Mouse (Mus musculus) neural tube, embryonic 12.5 days (tissue): ENCODE measurements around the gene Sugct. TPM values are rescaled to one million over a fixed set of nuclear protein-coding genes. Genes with fewer than 3 reads are reported as not detected.

Experiments
- ATAC-seq: fragments of 200-750 bp; cut with Nextera tagmentation; 2 replicates; pipeline ENCODE4 v1.8.0; 2017; ENCODE audit warnings: low read depth, mild to moderate bottlenecking, moderate TSS enrichment, moderate library complexity; ENCODE audit not compliant: low FRiP score
- H3K27ac ChIP-seq: fragments of 300-500 bp; sonication (generic); 2 replicates; pipeline ENCODE4 v1.5.1; 2016
- H3K27me3 ChIP-seq: fragments of 300-500 bp; sonication (generic); replicated peaks from 2 replicates; pipeline ENCODE4 v1.6.1; 2016; ENCODE audit warnings: mild to moderate bottlenecking
- H3K36me3 ChIP-seq: fragments of 300-500 bp; sonication (generic); 2 replicates; pipeline ENCODE4 v1.6.1; 2016; ENCODE audit warnings: mild to moderate bottlenecking
- H3K4me1 ChIP-seq: fragments of 300-500 bp; sonication (generic); 2 replicates; pipeline ENCODE4 v1.6.1; 2016
- H3K4me2 ChIP-seq: fragments of 300-500 bp; sonication (generic); replicated peaks from 2 replicates; pipeline ENCODE4 v1.6.1; 2016; ENCODE audit warnings: mild to moderate bottlenecking
- H3K4me3 ChIP-seq: fragments of 300-500 bp; sonication (generic); 2 replicates; pipeline ENCODE4 v1.5.1; 2016
- H3K9ac ChIP-seq: fragments of 300-500 bp; sonication (generic); 2 replicates; pipeline ENCODE4 v1.6.1; 2016; ENCODE audit warnings: mild to moderate bottlenecking
- H3K9me3 ChIP-seq: fragments of 300-500 bp; sonication (generic); 2 replicates; pipeline ENCODE4 v1.6.1; 2016; ENCODE audit warnings: mild to moderate bottlenecking
- WGBS: fragments of 180-500 bp; shearing (Covaris S2); methylation state at CpG from one replicate; pipeline ENCODE4 v1.1.7; 2016; 5-methylcytosine and 5-hydroxymethylcytosine counted together
- polyA plus RNA-seq: library from polyadenylated mRNA; unstranded; fragments of >200 nt; fragmentation: Nextera tagmentation; extraction: Ambion mirVana; gene quantifications from 2 replicates; pipeline ENCODE4 v1.2.1, GENCODE M21; 2016

The Sugct gene
- polyA plus RNA-seq, 1 experiment from 2014 or later: 3.7 TPM

DNA sequence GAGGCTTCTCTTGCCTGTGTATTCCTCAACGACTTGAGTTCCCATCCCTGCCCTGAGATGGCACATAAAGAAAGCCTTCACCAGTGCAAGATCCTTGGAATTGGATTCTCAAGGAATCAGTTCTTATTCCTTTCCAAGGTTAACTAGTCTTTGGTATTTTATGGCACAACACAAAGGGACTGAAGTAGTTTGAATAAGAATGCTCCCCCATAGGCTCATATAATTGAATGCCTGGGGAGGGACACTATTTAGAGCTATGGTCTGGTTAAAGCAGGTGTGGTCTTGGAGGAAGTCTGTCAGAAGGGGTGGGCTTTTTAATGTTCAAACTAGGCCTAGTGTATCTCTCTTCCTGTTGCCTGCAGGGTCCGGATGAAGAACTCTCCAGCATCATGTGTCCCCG lies 629.8 kb downstream of the Sugct start:
- Histone ChIP-seq H3K9ac (no peak overlapping the region), H3K9me3 (no peaks in the 10 kb centered on the region), H3K27me3 (no peaks in the 10 kb centered on the region), H3K36me3 (no peaks in the 10 kb centered on the region), H3K27ac (no peak overlapping the region), H3K4me3 (no peak overlapping the region), H3K4me2 (no peak overlapping the region), H3K4me1 (no peaks in the 10 kb centered on the region)
- ATAC-seq: no peak
- WGBS: 78% methylated on average over 3 of the region's 3 CpGs

DNA sequence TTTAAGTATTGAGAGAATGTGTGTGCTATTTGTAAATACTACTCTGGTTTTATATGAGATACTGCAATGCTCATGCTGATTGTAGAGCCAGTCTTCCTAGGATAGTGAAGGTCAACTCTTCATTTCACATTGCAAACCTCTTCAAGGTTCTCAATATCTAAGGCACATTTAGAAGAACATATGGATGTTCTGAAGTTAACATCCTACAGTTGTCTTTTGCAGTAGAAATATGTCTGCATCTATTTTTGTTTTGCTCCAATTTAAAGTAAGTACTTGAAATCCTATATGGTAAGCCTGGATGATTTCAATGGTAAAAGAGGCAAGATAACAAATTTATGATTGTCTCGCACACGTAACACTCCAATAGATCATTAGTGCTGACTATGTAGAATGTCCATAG lies 638.7 kb downstream of the Sugct start:
- WGBS: 97% methylated on average over 2 of the region's 2 CpGs

DNA sequence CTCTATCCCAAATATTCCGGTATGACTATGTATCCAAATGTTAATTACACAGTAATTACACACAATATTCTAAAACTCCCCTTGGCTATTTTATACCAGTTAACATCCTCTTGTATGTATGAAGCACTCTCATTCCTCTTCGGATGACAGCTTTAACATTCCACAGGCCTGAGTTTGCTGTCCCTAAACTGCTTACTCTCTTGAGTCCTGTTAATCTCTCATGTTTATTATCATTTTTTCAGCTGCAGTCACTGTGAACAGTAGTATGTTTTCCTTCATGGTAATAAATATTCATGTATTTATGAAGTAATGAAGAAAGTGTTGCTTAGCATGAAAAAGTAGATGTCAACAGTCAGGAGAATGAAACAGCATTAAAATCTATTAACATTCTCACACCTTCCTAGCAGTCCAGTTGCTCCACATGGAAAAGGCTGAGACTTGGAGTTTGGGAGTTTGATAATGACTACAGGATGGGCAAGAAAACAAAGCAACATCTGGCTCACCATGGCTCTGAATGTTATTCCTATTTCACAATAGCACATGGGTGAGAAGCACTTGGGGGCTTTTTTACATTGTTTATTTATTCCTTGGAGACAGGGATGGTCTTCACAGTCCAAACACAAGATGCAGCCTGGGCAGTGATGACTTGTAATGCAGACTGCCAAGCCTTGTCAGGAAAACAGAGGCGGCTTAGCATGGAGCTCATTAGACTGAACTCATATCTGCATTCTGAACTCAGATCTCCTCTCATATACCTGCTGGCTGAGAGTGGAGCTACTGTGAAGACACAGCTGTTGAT lies 651.7 kb downstream of the Sugct start:
- Histone ChIP-seq H3K9me3 (no peaks in the 10 kb centered on the region), H3K27ac (no peak overlapping the region), H3K4me1 (no peaks in the 10 kb centered on the region), H3K4me2 (no peak overlapping the region), H3K4me3 (no peak overlapping the region), H3K9ac (no peak overlapping the region), H3K36me3 (no peaks in the 10 kb centered on the region), H3K27me3 (no peaks in the 10 kb centered on the region)
- WGBS: 89% methylated on average over 3 of the region's 3 CpGs
- ATAC-seq: no peak

More for the DNA sequence above, 638.7 kb downstream of the Sugct start:
- Histone ChIP-seq H3K27me3 (no peaks in the 10 kb centered on the region), H3K4me1 (no peaks in the 10 kb centered on the region), H3K27ac (no peak overlapping the region), H3K9me3 (no peaks in the 10 kb centered on the region), H3K4me3 (no peak overlapping the region), H3K36me3 (no peaks in the 10 kb centered on the region), H3K4me2 (no peak overlapping the region), H3K9ac (no peak overlapping the region)
- ATAC-seq: no peak

DNA sequence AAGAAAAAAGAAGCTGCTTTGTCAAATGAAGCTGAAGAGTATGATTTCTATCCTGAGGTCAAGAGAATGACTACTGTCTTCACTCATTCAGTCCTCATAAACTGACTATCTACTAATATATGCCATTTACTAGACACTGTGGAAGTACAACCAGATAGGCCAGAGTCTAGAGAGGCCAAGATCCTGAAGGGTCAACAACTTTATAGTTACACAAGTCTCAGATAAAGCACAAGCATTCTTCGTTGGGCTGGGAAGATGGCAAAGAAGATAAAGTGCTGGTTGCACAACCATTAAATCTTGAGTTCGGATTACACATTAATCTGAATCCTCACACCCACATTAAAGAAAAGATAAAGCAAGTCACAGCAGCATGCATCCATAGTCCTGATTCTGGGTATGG lies 653.0 kb downstream of the Sugct start:
- no peak overlapping the region for H3K9ac ChIP-seq
- H3K27ac ChIP-seq: no peak overlapping the region
- H3K4me3 ChIP-seq: no peak overlapping the region
- H3K4me2 ChIP-seq: no peak overlapping the region
- H3K27me3 ChIP-seq: no peaks in the 10 kb centered on the region
- H3K36me3 ChIP-seq: no peaks in the 10 kb centered on the region
- H3K9me3 ChIP-seq: no peaks in the 10 kb centered on the region
- no peaks in the 10 kb centered on the region for H3K4me1 ChIP-seq
- WGBS: 85% methylated on average over 2 of the region's 2 CpGs
- ATAC-seq: no peak

DNA sequence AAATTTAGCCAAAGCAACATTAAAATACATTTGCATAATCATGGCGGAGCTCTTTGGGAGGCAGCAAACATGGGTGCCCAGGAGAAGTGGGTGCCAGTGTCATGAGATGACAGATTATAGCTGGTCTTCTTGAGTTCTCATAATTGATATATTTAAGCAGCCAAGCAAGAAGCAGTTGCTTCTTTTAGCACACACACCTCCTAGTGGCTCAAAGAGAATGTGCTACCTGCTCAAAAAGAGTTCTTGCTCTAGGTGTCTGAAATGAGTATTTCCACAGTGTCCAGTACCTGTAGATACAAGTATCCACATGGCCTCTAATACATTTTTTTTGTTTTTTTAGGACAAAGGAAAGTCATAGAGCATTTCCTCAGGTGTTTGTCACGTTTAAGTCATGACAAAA lies 655.6 kb downstream of the Sugct start:
- no peaks in the 10 kb centered on the region for H3K4me1 ChIP-seq
- no peak overlapping the region for H3K4me2 ChIP-seq
- no peak overlapping the region for H3K9ac ChIP-seq
- H3K4me3 ChIP-seq: no peak overlapping the region
- H3K9me3 ChIP-seq: no peaks in the 10 kb centered on the region
- no peaks in the 10 kb centered on the region for H3K27me3 ChIP-seq
- WGBS: 74% methylated on average over 2 of the region's 2 CpGs
- H3K27ac ChIP-seq: no peak overlapping the region
- no peak for ATAC-seq
- no peaks in the 10 kb centered on the region for H3K36me3 ChIP-seq

DNA sequence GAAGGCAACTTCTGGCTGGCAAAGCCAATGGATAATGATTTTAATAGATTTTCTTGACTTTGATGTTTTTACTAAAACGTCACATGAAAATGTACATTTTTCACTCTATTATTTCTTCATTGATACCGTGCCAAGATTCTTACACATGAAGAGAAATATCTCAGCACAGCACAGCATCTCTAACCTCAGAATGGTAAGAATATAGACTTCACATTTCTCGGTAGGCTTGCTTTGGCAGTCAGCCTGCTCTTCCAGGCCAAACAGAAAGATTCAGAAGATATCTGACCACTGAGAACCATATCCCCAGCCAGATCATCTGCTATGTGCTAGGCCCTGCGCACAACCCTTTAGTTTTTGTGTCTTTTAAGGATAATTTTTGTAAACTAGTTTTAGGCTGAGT lies 657.0 kb downstream of the Sugct start:
- 87% methylated on average over 4 of the region's 4 CpGs for WGBS
- no peak for ATAC-seq

DNA sequence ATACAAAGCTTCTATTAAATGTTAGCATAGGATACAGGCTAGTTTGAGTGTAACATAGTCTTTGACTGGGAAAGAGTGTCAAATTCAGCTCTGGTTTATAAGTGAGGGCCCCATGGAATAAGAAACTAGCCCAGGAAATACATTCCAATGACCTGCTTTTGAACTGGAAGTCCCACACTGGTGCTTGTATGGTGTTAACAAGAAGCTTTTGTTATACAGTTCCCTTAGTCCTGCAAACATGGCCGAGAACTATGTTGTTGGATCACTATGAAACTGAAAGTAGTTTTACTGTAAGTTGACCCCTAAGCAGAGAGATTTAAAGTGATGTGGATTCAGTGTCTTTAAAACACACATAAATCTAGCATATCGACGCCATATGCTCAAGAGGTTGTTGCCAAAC lies 657.5 kb downstream of the Sugct start:
- ATAC-seq: no peak
- Histone ChIP-seq H3K27me3 (no peaks in the 10 kb centered on the region), H3K27ac (no peak overlapping the region), H3K9me3 (no peaks in the 10 kb centered on the region), H3K4me3 (no peak overlapping the region), H3K36me3 (no peaks in the 10 kb centered on the region), H3K9ac (no peak overlapping the region), H3K4me1 (no peaks in the 10 kb centered on the region), H3K4me2 (no peak overlapping the region)
- 90% methylated on average over 3 of the region's 3 CpGs for WGBS

More for the DNA sequence above, 657.0 kb downstream of the Sugct start:
- H3K4me3 ChIP-seq: no peak overlapping the region
- H3K27me3 ChIP-seq: no peaks in the 10 kb centered on the region
- no peaks in the 10 kb centered on the region for H3K4me1 ChIP-seq
- H3K9me3 ChIP-seq: no peaks in the 10 kb centered on the region
- no peak overlapping the region for H3K27ac ChIP-seq
- H3K4me2 ChIP-seq: no peak overlapping the region
- no peaks in the 10 kb centered on the region for H3K36me3 ChIP-seq
- H3K9ac ChIP-seq: no peak overlapping the region

DNA sequence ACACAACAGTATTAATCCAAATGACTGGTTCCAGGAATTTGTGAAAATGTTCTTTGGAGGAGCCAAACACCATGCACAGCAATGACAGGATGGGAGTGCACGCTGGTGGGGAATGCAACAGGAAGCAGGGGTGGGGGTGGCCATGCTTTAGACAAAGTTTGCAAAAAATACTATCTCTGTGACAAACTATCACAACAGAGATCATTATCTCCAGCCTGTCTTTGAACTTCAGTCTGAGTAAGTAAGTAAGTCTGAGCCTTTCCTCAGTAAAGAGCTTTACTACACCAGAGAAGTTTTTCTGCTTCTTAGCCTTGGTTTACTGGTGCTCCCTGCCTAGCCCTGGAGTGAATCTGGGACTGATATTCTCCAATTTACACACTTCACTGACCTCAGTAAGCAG lies 664.6 kb downstream of the Sugct start:
- WGBS: 85% methylated on average over 1 of the region's 1 CpGs
- Histone ChIP-seq H3K27me3 (no peaks in the 10 kb centered on the region), H3K4me2 (no peak overlapping the region), H3K27ac (no peak overlapping the region), H3K9ac (no peak overlapping the region), H3K4me1 (no peaks in the 10 kb centered on the region), H3K4me3 (no peak overlapping the region), H3K9me3 (no peaks in the 10 kb centered on the region), H3K36me3 (no peaks in the 10 kb centered on the region)
- no peak for ATAC-seq

DNA sequence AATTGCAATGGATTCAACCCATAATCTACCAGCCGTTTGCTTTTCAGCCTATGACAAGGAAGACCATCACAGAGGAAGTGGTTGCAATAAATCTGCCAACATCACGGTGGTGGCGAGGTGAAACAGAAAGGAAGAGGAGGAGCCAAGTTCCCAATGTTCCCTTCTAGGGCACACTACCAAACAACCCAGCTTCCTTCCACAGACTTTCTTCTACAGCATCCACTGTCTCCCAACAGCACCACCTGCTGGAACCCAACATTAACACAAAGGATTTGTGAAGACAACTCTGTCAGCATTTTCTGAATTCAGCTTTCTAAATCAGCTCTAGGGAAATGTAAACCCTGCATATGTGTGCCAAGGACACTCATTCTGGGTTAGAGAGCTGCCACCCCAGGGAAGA lies 666.8 kb downstream of the Sugct start:
- H3K36me3 ChIP-seq: no peaks in the 10 kb centered on the region
- H3K27ac ChIP-seq: no peak overlapping the region
- WGBS: 24% methylated on average over 3 of the region's 3 CpGs
- no peaks in the 10 kb centered on the region for H3K9me3 ChIP-seq
- no peak overlapping the region for H3K4me2 ChIP-seq
- no peaks in the 10 kb centered on the region for H3K27me3 ChIP-seq
- no peak overlapping the region for H3K4me3 ChIP-seq
- H3K4me1 ChIP-seq: no peaks in the 10 kb centered on the region
- no peak overlapping the region for H3K9ac ChIP-seq
- ATAC-seq: no peak

DNA sequence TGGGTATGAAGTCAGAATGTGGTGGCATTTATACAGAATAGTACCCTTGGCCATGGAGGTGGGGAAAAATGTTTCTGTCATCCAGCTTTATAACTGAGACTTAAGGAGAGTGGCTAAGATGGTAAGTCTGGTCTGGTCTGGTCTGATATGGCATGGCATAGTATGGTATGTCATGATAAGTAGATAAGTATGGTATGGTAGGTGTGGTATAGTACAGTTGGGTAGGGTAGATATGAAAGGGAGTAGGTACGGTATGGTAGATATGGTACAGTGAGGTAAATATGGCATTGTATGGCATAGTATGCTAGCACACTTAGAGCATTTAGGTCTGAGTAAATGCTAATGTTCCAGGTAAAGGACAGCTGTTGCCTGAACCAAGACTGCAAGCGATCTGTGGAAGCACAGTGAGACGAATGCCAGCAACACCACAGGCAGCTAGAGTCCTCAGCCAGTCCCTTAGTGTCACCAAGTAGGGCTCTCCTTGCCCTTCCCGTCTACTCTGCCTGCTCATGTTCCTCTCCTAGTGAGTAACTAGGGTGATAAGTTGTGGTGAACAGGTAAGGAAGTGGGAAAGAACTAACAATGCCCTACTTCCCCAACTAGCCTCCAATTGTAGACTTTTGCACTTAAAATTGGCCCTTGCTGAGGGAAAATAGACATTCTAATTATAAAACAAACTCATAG lies 667.4 kb downstream of the Sugct start:
- no peaks in the 10 kb centered on the region for H3K36me3 ChIP-seq
- no peak overlapping the region for H3K9ac ChIP-seq
- H3K4me2 ChIP-seq: no peak overlapping the region
- ATAC-seq: no peak
- no peak overlapping the region for H3K27ac ChIP-seq
- no peaks in the 10 kb centered on the region for H3K27me3 ChIP-seq
- no peak overlapping the region for H3K4me3 ChIP-seq
- WGBS: 90% methylated on average over 4 of the region's 4 CpGs
- no peaks in the 10 kb centered on the region for H3K4me1 ChIP-seq
- no peaks in the 10 kb centered on the region for H3K9me3 ChIP-seq

DNA sequence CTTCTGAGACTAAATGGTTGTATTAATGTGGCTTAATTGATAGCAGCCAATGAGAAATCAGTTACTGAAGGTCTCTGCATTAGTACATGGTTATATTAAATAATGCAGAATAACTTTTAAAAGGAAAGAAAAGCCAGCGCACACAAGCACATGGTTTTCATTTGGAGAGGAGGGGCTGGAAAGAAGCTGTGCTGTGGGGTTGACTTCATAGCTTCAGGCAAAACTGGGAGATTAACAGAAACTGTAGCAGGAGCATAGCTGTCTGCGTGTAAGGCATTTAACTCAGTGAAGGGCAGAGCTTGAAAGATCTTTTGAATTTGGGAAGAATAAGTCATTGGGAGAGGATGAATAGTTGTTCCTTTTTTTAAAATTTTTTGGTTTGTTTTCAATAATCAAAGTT lies 668.4 kb downstream of the Sugct start:
- H3K9ac ChIP-seq: no peak overlapping the region
- no peaks in the 10 kb centered on the region for H3K4me1 ChIP-seq
- H3K4me2 ChIP-seq: no peak overlapping the region
- no peak for ATAC-seq
- H3K4me3 ChIP-seq: no peak overlapping the region
- no peaks in the 10 kb centered on the region for H3K36me3 ChIP-seq
- H3K27ac ChIP-seq: no peak overlapping the region
- 78% methylated on average over 2 of the region's 2 CpGs for WGBS
- H3K27me3 ChIP-seq: no peaks in the 10 kb centered on the region
- H3K9me3 ChIP-seq: no peaks in the 10 kb centered on the region

DNA sequence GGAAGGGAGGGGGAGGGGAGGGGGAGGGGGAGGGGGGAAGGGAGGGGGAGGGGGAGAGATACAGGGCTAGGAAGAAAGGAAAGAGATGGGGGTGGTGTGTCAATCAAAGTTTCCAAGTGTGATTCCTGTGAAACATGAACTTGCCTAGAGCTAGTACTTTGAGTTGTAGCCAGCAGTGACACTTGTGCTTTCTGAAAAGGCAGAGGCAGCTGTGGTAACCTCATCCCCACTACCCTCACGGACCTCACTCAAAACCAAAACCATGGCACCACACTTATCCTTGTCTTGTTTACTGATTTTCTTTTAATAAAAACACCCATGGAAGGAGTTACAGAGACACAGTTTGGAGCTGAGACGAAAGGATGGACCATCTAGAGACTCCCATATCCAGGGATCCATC lies 698.9 kb downstream of the Sugct start:
- 88% methylated on average over 2 of the region's 2 CpGs for WGBS
- H3K4me2 ChIP-seq: no peak overlapping the region

DNA sequence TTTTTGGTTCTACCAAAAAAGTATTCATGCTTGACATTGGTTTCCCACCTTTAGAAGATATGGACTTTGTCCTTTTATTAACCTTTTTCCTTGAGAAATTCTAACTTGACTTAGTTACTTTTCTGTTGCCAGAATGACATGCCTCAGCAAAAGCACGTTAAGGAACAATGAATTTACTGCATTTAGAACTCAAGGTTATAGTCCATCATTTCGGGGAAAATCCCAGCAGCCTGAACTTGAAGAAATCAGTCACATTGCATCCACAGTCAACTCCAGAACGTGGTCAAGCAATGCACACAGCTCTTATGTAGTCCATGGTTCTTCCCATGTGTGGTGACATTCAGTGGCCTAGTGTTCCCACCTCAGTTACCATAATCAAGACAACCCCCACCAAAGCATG lies 700.0 kb downstream of the Sugct start:
- Histone ChIP-seq H3K36me3 (no peaks in the 10 kb centered on the region), H3K9ac (no peak overlapping the region), H3K27ac (no peak overlapping the region), H3K9me3 (no peaks in the 10 kb centered on the region), H3K4me1 (no peaks in the 10 kb centered on the region), H3K4me3 (no peak overlapping the region), H3K4me2 (no peak overlapping the region), H3K27me3 (no peaks in the 10 kb centered on the region)
- WGBS: 78% methylated on average over 3 of the region's 3 CpGs
- no peak for ATAC-seq

More for the DNA sequence above, 698.9 kb downstream of the Sugct start:
- Histone ChIP-seq H3K27me3 (no peaks in the 10 kb centered on the region), H3K4me1 (no peaks in the 10 kb centered on the region), H3K9me3 (no peaks in the 10 kb centered on the region), H3K4me3 (no peak overlapping the region), H3K27ac (no peak overlapping the region), H3K36me3 (no peaks in the 10 kb centered on the region), H3K9ac (no peak overlapping the region)
- ATAC-seq: no peak
